Mouse (Mus musculus) intestine, postnatal 0 days (tissue): Measurements from ENCODE around the gene Rap1gap. TPM values are rescaled to one million over a fixed set of nuclear protein-coding genes. Genes with fewer than 3 reads are reported as not detected.

ENCODE experiments used
- ATAC-seq: fragments of 200-750 bp; cut with Nextera tagmentation; 2 replicates; pipeline ENCODE4 v1.8.0; 2017; ENCODE audit warnings: mild to moderate bottlenecking, moderate TSS enrichment, moderate library complexity
- H3K27ac ChIP-seq: fragments of 300-500 bp; sonication (generic); 2 replicates; pipeline ENCODE4 v1.5.1; 2014; ENCODE audit warnings: mild to moderate bottlenecking, low read depth, low read length, moderate library complexity
- H3K27me3 ChIP-seq: fragments of 300-500 bp; sonication (generic); replicated peaks from 2 replicates; pipeline ENCODE4 v1.6.1; 2014; ENCODE audit warnings: low read length, mixed read lengths; ENCODE audit not compliant: control insufficient read depth, insufficient read depth
- H3K36me3 ChIP-seq: fragments of 300-500 bp; sonication (generic); 2 replicates; pipeline ENCODE4 v1.6.1; 2014; ENCODE audit warnings: mild to moderate bottlenecking, moderate library complexity; ENCODE audit not compliant: control insufficient read depth, insufficient read depth
- H3K4me1 ChIP-seq: fragments of 300-500 bp; sonication (generic); replicated peaks from 2 replicates; pipeline ENCODE4 v1.6.1; 2014; ENCODE audit warnings: antibody characterized with exemption, low read length, mixed read lengths; ENCODE audit not compliant: control insufficient read depth, insufficient read depth
- H3K4me2 ChIP-seq: fragments of 300-500 bp; sonication (generic); replicated peaks from 2 replicates; pipeline ENCODE4 v1.6.1; 2014; ENCODE audit warnings: low read depth, mild to moderate bottlenecking, moderate library complexity
- H3K4me3 ChIP-seq: fragments of 300-500 bp; sonication (generic); 2 replicates; pipeline ENCODE4 v1.5.1; 2014; ENCODE audit warnings: low read depth, low read length
- H3K9ac ChIP-seq: fragments of 300-500 bp; sonication (generic); 2 replicates; pipeline ENCODE4 v1.6.1; 2014; ENCODE audit warnings: mild to moderate bottlenecking, low read depth, low read length
- H3K9me3 ChIP-seq: fragments of 300-500 bp; sonication (generic); 2 replicates; pipeline ENCODE4 v1.6.1; 2016; ENCODE audit warnings: mixed run types; ENCODE audit not compliant: control insufficient read depth
- CTCF ChIP-seq: sonication (generic); IDR thresholded peaks from 2 replicates; pipeline ENCODE4 v1.5.1; 2016; ENCODE audit warnings: low read depth, mild to moderate bottlenecking, control low read depth, antibody characterized with exemption, moderate library complexity
- WGBS: fragments of 180-500 bp; shearing (Covaris S2); extraction: QIAGEN DNeasy Blood & Tissue Kit; methylation state at CpG from one replicate; pipeline ENCODE4 v1.1.7; 2014; 5-methylcytosine and 5-hydroxymethylcytosine counted together
- polyA plus RNA-seq: library from polyadenylated mRNA; unstranded; fragments of >200 nt; fragmentation: Nextera tagmentation; extraction: Ambion mirVana; gene quantifications from 2 replicates; pipeline ENCODE4 v1.2.1, GENCODE M21; 2015

Gene Rap1gap
- polyA plus RNA-seq, 1 experiment from 2014 or later = 9.1 TPM

- Histone ChIP-seq H3K4me3 (no peak overlapping the region), H3K36me3 (no peaks in the 10 kb centered on the region), H3K27me3 (no peaks in the 10 kb centered on the region), H3K9ac (no peak overlapping the region), H3K27ac (no peak overlapping the region), H3K4me1 (no peaks in the 10 kb centered on the region), H3K9me3 (no peaks in the 10 kb centered on the region), H3K4me2 (0 out of 2 replicates have a peak overlapping the region, but pooled peaks have one; percentile 33)
- TF ChIP-seq CTCF = no peak
- no peak for ATAC-seq
- 57% methylated on average over 9 of the region's 9 CpGs for WGBS
These were observed 74.8 kb downstream of the Rap1gap start for GRCm38 (mm10) chr4:137739151-137739923.

- H3K36me3 ChIP-seq = no peaks in the 10 kb centered on the region
- no peaks in the 10 kb centered on the region for H3K9me3 ChIP-seq
- no peak overlapping the region for H3K4me2 ChIP-seq
- no peaks in the 10 kb centered on the region for H3K4me1 ChIP-seq
- no peaks in the 10 kb centered on the region for H3K27me3 ChIP-seq
- no peak overlapping the region for H3K27ac ChIP-seq
- TF ChIP-seq CTCF = no peak
- H3K4me3 ChIP-seq = no peak overlapping the region
- no peak for ATAC-seq
- WGBS = 82% methylated on average over 7 of the region's 7 CpGs
- H3K9ac ChIP-seq = no peak overlapping the region
These were observed 75.8 kb downstream of the Rap1gap start for GRCm38 (mm10) chr4:137740350-137740749.

- 63% methylated on average over 7 of the region's 7 CpGs for WGBS
- no peak overlapping the region for H3K9ac ChIP-seq
- no peaks in the 10 kb centered on the region for H3K36me3 ChIP-seq
- H3K9me3 ChIP-seq = no peaks in the 10 kb centered on the region
- H3K4me3 ChIP-seq = no peak overlapping the region
- no peak overlapping the region for H3K27ac ChIP-seq
- H3K27me3 ChIP-seq = no peaks in the 10 kb centered on the region
- H3K4me2 ChIP-seq = no peak overlapping the region
- TF ChIP-seq CTCF = no peak
- no peak for ATAC-seq
- no peaks in the 10 kb centered on the region for H3K4me1 ChIP-seq
These were observed 79.3 kb downstream of the Rap1gap start for GRCm38 (mm10) chr4:137743791-137744190.

GRCm38 (mm10) chr4:137744433-137744918, 80.0 kb downstream of the Rap1gap start:
- no peaks in the 10 kb centered on the region for H3K9me3 ChIP-seq
- WGBS = 68% methylated on average over 13 of the region's 13 CpGs
- TF ChIP-seq CTCF = peak; percentile 68
- no peak overlapping the region for H3K4me2 ChIP-seq
- ATAC-seq = no peak
- no peak overlapping the region for H3K27ac ChIP-seq
- no peaks in the 10 kb centered on the region for H3K27me3 ChIP-seq
- H3K4me3 ChIP-seq = no peak overlapping the region
- H3K9ac ChIP-seq = no peak overlapping the region
- H3K4me1 ChIP-seq = no peaks in the 10 kb centered on the region
- no peaks in the 10 kb centered on the region for H3K36me3 ChIP-seq

- Histone ChIP-seq H3K9me3 (no peaks in the 10 kb centered on the region), H3K9ac (no peak overlapping the region), H3K27me3 (no peaks in the 10 kb centered on the region), H3K36me3 (no peaks in the 10 kb centered on the region), H3K4me1 (no peaks in the 10 kb centered on the region), H3K4me2 (no peak overlapping the region), H3K27ac (no peak overlapping the region), H3K4me3 (no peak overlapping the region)
- TF ChIP-seq CTCF = no peak
- no peak for ATAC-seq
- WGBS = 87% methylated on average over 9 of the region's 9 CpGs
These were observed 82.6 kb downstream of the Rap1gap start for GRCm38 (mm10) chr4:137747091-137747490.

- TF ChIP-seq CTCF = no peak
- H3K27ac ChIP-seq = no peak overlapping the region
- WGBS = 56% methylated on average over 5 of the region's 5 CpGs
- H3K9ac ChIP-seq = no peak overlapping the region
- no peak overlapping the region for H3K4me2 ChIP-seq
- no peaks in the 10 kb centered on the region for H3K27me3 ChIP-seq
- no peak overlapping the region for H3K4me3 ChIP-seq
- H3K4me1 ChIP-seq = no peaks in the 10 kb centered on the region
- ATAC-seq = no peak
- H3K36me3 ChIP-seq = no peaks in the 10 kb centered on the region
- no peaks in the 10 kb centered on the region for H3K9me3 ChIP-seq
These were observed 83.1 kb downstream of the Rap1gap start for GRCm38 (mm10) chr4:137747590-137747989.
